Mouse (Mus musculus): ENCODE data around the gene Azin2. TPM values are rescaled to one million over a fixed set of nuclear protein-coding genes. Genes with fewer than 3 reads are reported as not detected.

The Azin2 gene
- polyA plus RNA-seq, 1 experiment from 2014 or later, result 12.1 TPM

GRCm38 (mm10) chr4:128887026-128887425 is 75.2 kb downstream of the Azin2 start:
- Histone ChIP-seq H3K36me3 (replicated peaks) (peaks cover 41% of the 10 kb centered on the region), H3K27ac (replicated peaks) (0 out of 2 replicates have a peak overlapping the region, but pooled peaks have one; percentile 42), H3K4me1 (peaks cover 80% of the 10 kb centered on the region), H3K4me3 (peak overlapping the region; percentile 2; the same call in 1 of the 2 replicates), H3K27me3 (replicated peaks; ENCODE audit: low read depth, poor library complexity, severe bottlenecking) (peaks cover 31% of the 10 kb centered on the region), H3K9me3 (no peaks in the 10 kb centered on the region)
- DNase-seq (ENCODE audit: low spot score), result no peak
- WGBS, result 69% methylated on average over 10 of the region's 10 CpGs

DNA sequence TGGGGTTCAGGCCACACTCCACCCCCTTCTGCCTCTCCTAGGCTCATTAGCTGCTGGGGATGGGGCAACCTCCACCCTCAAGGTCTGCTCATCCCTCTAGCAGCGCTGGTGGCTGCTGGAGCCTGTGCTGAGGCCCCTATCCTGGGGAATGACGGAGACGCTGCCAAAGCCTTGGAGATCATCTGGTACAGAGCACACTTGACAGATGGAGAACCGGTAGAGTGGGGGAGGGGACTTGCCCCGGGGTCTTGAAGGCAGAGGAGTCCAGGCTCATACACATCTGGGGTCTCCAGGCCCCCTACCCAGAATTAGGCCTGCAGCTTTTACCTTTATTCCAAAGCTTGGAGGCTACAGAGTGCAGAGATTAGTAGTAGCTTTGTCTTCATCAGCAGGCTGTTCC is 75.7 kb downstream of the Azin2 start:
- Histone ChIP-seq H3K27ac (replicated peaks) (0 out of 2 replicates have a peak overlapping the region, but pooled peaks have one; percentile 42), H3K4me3 (peak overlapping the region; percentile 2; the same call in 1 of the 2 replicates), H3K4me1 (peaks cover 80% of the 10 kb centered on the region), H3K27me3 (replicated peaks; ENCODE audit: low read depth, poor library complexity, severe bottlenecking) (peaks cover 31% of the 10 kb centered on the region), H3K36me3 (replicated peaks) (peaks cover 41% of the 10 kb centered on the region), H3K9me3 (no peaks in the 10 kb centered on the region)
- 49% methylated on average over 5 of the region's 5 CpGs for WGBS
- DNase-seq (ENCODE audit: low spot score), result no peak

DNA sequence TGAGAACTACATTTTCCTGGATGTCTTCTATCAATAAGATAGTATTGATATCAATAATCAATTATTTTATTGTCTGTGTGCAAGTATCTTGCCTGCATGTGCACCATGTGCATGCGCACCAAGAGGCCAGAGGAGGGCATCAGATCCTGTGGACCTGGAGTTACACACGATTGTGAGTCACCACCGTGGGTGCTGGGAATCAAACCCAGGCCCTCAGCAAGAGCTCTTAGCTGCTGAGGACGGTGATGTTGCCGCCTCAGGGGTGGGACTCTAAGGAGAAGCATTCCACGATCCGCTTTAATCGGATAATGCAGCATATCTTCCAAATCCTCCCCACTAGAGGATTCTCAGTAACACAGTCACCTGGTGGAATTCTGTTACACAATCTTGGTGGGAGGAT is 76.7 kb downstream of the Azin2 start:
- Histone ChIP-seq H3K27ac (replicated peaks) (no peak overlapping the region), H3K36me3 (replicated peaks) (peaks cover 38% of the 10 kb centered on the region), H3K27me3 (replicated peaks; ENCODE audit: low read depth, poor library complexity, severe bottlenecking) (peaks cover 31% of the 10 kb centered on the region), H3K4me3 (peak overlapping the region; percentile 88; the same call in 1 of the 2 replicates), H3K9me3 (peaks cover 5% of the 10 kb centered on the region; the same call in 1 of the 2 replicates), H3K4me1 (peaks cover 70% of the 10 kb centered on the region)
- DNase-seq (ENCODE audit: low spot score), result no peak
- WGBS, result 95% methylated on average over 8 of the region's 8 CpGs

DNA sequence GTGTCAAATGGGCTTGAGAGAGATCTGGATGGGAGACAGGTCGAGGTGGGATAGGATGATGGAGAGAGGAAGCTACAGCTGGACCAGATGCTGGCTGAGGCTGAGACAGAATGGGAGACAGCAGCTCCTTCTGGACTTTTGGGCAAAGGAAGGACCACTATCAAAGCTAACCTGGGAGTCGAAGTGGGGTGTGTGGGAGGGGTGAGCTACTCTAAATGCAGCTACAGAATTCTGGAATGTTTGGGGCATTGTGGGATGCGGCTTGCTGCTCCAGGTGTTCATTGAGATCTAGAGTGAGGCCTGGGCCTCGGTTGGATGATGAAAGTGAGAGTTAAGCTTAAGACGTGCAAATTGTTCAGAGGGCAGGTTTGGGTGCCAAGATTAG is 77.5 kb downstream of the Azin2 start:
- H3K9me3 ChIP-seq, result peaks cover 5% of the 10 kb centered on the region; the same call in 1 of the 2 replicates
- DNase-seq (ENCODE audit: low spot score), result no peak
- WGBS, result 51% methylated on average over 5 of the region's 5 CpGs
- H3K27ac ChIP-seq (replicated peaks), result peak overlapping the region; percentile 83; the same call in 1 of the 2 replicates
- H3K36me3 ChIP-seq (replicated peaks), result peaks cover 30% of the 10 kb centered on the region
- H3K4me1 ChIP-seq, result peaks cover 67% of the 10 kb centered on the region
- H3K4me3 ChIP-seq, result peak overlapping the region; percentile 88
- H3K27me3 ChIP-seq (replicated peaks; ENCODE audit: low read depth, poor library complexity, severe bottlenecking), result peaks cover 31% of the 10 kb centered on the region

DNA sequence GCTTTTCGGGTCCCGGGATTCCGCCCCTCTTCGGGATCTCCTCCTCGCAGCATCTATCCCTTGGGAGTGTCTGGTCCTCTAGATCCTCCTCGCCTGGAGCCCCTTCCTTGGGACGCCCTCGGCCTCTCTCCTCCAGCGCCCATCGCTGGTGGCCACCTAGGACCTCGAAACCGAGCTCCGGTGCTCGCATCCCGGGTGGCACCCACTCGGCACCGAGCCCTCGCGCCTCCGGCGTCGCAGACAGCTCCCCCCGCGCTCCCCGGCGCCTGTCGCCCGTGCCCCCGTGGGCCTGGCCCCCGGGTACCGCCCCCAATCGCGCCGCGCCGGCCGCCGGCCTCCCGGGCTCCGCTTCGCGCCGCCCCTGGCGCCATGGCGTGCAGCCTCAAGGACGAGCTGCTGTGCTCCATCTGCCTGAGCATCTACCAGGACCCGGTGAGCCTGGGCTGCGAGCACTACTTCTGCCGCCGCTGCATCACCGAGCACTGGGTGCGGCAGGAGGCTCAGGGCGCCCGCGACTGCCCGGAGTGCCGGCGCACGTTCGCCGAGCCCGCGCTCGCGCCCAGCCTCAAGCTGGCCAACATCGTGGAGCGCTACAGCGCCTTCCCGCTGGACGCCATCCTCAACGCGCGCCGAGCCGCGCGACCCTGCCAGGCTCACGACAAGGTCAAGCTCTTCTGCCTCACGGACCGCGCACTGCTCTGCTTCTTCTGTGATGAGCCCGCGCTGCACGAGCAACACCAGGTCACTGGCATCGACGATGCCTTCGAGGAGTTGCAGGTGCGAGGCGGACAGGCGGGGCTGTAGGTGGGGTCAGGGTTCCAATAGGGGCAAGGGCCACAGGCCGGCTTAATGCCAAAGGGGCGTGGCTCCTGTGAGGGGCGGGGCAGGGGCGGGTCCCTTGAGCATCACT is 78.2 kb downstream of the Azin2 start:
- peaks cover 24% of the 10 kb centered on the region for H3K36me3 ChIP-seq (replicated peaks)
- peak overlapping the region; percentile 83 for H3K27ac ChIP-seq (replicated peaks)
- peak overlapping the region; percentile 88 for H3K4me3 ChIP-seq
- WGBS, result under 1% methylated on average over 94 of the region's 94 CpGs
- DNase-seq (ENCODE audit: low spot score), result peak; percentile 73
- H3K4me1 ChIP-seq, result peaks cover 68% of the 10 kb centered on the region
- H3K27me3 ChIP-seq (replicated peaks; ENCODE audit: low read depth, poor library complexity, severe bottlenecking), result peaks cover 31% of the 10 kb centered on the region
- H3K9me3 ChIP-seq, result peaks cover 5% of the 10 kb centered on the region; the same call in 1 of the 2 replicates

DNA sequence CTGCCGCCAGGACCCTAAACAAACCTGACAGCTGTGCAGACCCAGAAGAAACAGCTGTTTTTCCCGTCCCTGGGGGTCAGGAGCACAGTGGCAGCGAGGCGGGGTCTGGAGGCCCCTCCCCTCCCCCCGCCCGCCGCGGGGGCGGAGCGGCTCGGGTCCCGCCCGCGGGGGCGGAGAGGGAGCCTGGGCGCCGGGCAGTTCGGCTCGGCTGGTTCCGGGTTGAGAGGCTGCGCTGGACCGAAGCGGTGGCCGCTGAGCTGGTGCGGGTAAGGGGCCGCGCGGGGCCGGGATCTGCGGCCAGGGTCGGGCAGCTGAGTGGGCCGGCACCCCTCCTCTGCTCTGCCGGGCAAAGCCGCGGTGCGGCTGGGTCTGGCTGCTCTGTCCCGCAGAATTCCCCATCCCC is 78.9 kb downstream of the Azin2 start, which contains the start of gene Trim62:
Trim62 (plus strand) TSS at position 202 of the 403 bp plus-strand sequence.
- H3K4me1 ChIP-seq, result peaks cover 72% of the 10 kb centered on the region
- H3K27ac ChIP-seq (replicated peaks), result peak within 1 kb of the TSS; percentile 83
- H3K27me3 ChIP-seq (replicated peaks; ENCODE audit: low read depth, poor library complexity, severe bottlenecking), result peaks cover 31% of the 10 kb centered on the region
- peaks cover 5% of the 10 kb centered on the region; the same call in 1 of the 2 replicates for H3K9me3 ChIP-seq
- peak within 1 kb of the TSS; percentile 88 for H3K4me3 ChIP-seq
- peaks cover 20% of the 10 kb centered on the region for H3K36me3 ChIP-seq (replicated peaks)
- peak; percentile 88 for DNase-seq (ENCODE audit: low spot score)
- under 1% methylated on average over 37 of the region's 37 CpGs for WGBS

Other genes starting within 250 kb of the Azin2 start
- 0.09 and 0.12 TPM in 2 replicates for gene A3galt2, start 207.1 kb downstream of the Azin2 start, polyA plus RNA-seq (2016; fragmentation: Nextera tagmentation; extraction: Ambion mirVana)
- gene Zfp362, start 156.4 kb downstream of the Azin2 start, polyA plus RNA-seq (2016; fragmentation: Nextera tagmentation; extraction: Ambion mirVana), result 38.7 and 39.0 TPM in 2 replicates
- 10.6 and 11.9 TPM in 2 replicates for gene Trim62, start 78.9 kb downstream of the Azin2 start, polyA plus RNA-seq (2016; fragmentation: Nextera tagmentation; extraction: Ambion mirVana)
- gene Ak2, start 29.5 kb upstream of the Azin2 start, polyA plus RNA-seq (2016; fragmentation: Nextera tagmentation; extraction: Ambion mirVana), result 219 and 224 TPM in 2 replicates
- 7.9 and 8.4 TPM in 2 replicates for gene Rnf19b, start 95.8 kb upstream of the Azin2 start, polyA plus RNA-seq (2016; fragmentation: Nextera tagmentation; extraction: Ambion mirVana)
- gene Tmem54, start 143.1 kb upstream of the Azin2 start, polyA plus RNA-seq (2016; fragmentation: Nextera tagmentation; extraction: Ambion mirVana), result 10.6 and 11.8 TPM in 2 replicates
- 0.66 and 1.8 TPM in 2 replicates for gene Hpca, start 159.6 kb upstream of the Azin2 start, polyA plus RNA-seq (2016; fragmentation: Nextera tagmentation; extraction: Ambion mirVana)
- gene Fndc5, start 174.6 kb upstream of the Azin2 start, polyA plus RNA-seq (2016; fragmentation: Nextera tagmentation; extraction: Ambion mirVana), result 1.5 TPM in 2 replicates
- 29.5 and 29.8 TPM in 2 replicates for gene S100pbp, start 227.3 kb upstream of the Azin2 start, polyA plus RNA-seq (2016; fragmentation: Nextera tagmentation; extraction: Ambion mirVana)
- 96.0 and 105 TPM in 2 replicates for gene Yars, start 227.3 kb upstream of the Azin2 start, polyA plus RNA-seq (2016; fragmentation: Nextera tagmentation; extraction: Ambion mirVana)

All from embryonic facial prominence, embryonic 10.5 days (tissue).